Mouse (Mus musculus) central nervous system, embryonic 11.5 days (tissue): Measurements from ENCODE around the gene Gm8180. TPM values are rescaled to one million over a fixed set of nuclear protein-coding genes. Genes with fewer than 3 reads are reported as not detected.

Experiments
- polyA plus RNA-seq: library from polyadenylated mRNA; depleted of rRNA; stranded (reverse); fragments of >200 nt; gene quantifications from 2 replicates; pipeline ENCODE4 v1.2.3, GENCODE M21; 2012; rRNA removed

Gene Gm8180
- not detected in 2 replicates for polyA plus RNA-seq

GRCm38 (mm10) chr14:43784645-43785044 lies at the start of gene Gm8180:
Gene Gm8180 (minus strand): TSS chr14:43784745.

GRCm38 (mm10) chr14:43747566-43747965 lies 37.0 kb downstream of the Gm8180 start, which contains the start of gene Gm6526:
Gene Gm6526 (plus strand): TSS chr14:43747866.

Other genes starting within 250 kb of the Gm8180 start
- gene Gm5799, start 241.2 kb downstream of the Gm8180 start, polyA plus RNA-seq, result not detected in 2 replicates
- gene Gm17654, start 205.6 kb downstream of the Gm8180 start, polyA plus RNA-seq, result not detected in 2 replicates
- gene Gm10375, start 176.7 kb downstream of the Gm8180 start, polyA plus RNA-seq, result not detected in 2 replicates
- not detected in 2 replicates for gene Gm8165, start 107.5 kb downstream of the Gm8180 start, polyA plus RNA-seq
- gene Gm7324, start 86.9 kb downstream of the Gm8180 start, polyA plus RNA-seq, result 1.6 TPM in 1 of 2 replicates, not detected in the other
- gene Gm16506, start 57.3 kb downstream of the Gm8180 start, polyA plus RNA-seq, result not detected in 2 replicates
- gene Gm6526, start 36.9 kb downstream of the Gm8180 start, polyA plus RNA-seq, result 0.04 TPM in 1 of 2 replicates, not detected in the other
- gene Ear1, start 90.8 kb upstream of the Gm8180 start, polyA plus RNA-seq, result 1.1 and 1.5 TPM in 2 replicates
- gene Ear10, start 138.8 kb upstream of the Gm8180 start, polyA plus RNA-seq, result not detected in 2 replicates
- gene Gm8113, start 140.6 kb upstream of the Gm8180 start, polyA plus RNA-seq, result 6.6 and 12.5 TPM in 2 replicates
- not detected in 2 replicates for gene Ang5, start 172.3 kb upstream of the Gm8180 start, polyA plus RNA-seq
- gene Ang6, start 217.5 kb upstream of the Gm8180 start, polyA plus RNA-seq, result not detected in 2 replicates